Mouse (Mus musculus): Measurements from ENCODE around the gene Camk2d. TPM values are rescaled to one million over a fixed set of nuclear protein-coding genes. Genes with fewer than 3 reads are reported as not detected.

Camk2d gene
- polyA plus RNA-seq, 1 experiment from 2014 or later = 42.6 TPM

DNA sequence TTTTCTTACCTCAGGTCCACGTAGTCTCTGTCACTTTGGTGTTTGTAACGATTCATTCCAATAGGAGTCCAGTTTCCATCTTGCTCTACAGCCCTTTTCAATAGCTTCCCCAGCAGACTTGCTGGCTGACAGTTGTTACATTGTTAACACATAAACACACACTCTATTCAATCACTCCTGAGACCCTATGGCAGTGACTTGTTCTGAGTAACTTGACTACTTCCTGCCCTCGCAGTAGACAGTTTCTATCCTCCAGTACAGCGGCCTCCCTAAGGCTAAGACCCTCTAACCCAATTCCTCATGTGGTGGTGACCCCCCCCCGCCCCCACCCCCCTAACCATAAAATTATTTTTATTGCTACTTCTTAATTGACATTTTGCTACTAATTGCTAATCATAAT is 13.2 kb downstream of the Camk2d start:
- Histone ChIP-seq H3K27ac (ENCODE audit: low read depth, low read length) (no peak overlapping the region), H3K36me3 (ENCODE audit: control insufficient read depth, insufficient read depth) (0 out of 2 replicates have a peak, but pooled peaks cover 5% of the 10 kb centered on the region), H3K4me3 (ENCODE audit: low read depth, low read length) (no peak overlapping the region), H3K4me1 (replicated peaks; ENCODE audit: control insufficient read depth, insufficient read depth, low read length) (peaks cover 13% of the 10 kb centered on the region), H3K9me3 (ENCODE audit: control insufficient read depth) (no peaks in the 10 kb centered on the region), H3K9ac (ENCODE audit: low read depth, low read length) (no peak overlapping the region), H3K27me3 (replicated peaks; ENCODE audit: control insufficient read depth, insufficient read depth, low read length) (no peaks in the 10 kb centered on the region), H3K4me2 (replicated peaks; ENCODE audit: low read depth) (peak overlapping the region; percentile 21; the same call in 1 of the 2 replicates)
- 43% methylated on average over 5 of the region's 5 CpGs for WGBS
- ATAC-seq = no peak
- no peak for TF ChIP-seq CTCF (IDR thresholded peaks at IDR 0.05; ENCODE audit: low read depth)

DNA sequence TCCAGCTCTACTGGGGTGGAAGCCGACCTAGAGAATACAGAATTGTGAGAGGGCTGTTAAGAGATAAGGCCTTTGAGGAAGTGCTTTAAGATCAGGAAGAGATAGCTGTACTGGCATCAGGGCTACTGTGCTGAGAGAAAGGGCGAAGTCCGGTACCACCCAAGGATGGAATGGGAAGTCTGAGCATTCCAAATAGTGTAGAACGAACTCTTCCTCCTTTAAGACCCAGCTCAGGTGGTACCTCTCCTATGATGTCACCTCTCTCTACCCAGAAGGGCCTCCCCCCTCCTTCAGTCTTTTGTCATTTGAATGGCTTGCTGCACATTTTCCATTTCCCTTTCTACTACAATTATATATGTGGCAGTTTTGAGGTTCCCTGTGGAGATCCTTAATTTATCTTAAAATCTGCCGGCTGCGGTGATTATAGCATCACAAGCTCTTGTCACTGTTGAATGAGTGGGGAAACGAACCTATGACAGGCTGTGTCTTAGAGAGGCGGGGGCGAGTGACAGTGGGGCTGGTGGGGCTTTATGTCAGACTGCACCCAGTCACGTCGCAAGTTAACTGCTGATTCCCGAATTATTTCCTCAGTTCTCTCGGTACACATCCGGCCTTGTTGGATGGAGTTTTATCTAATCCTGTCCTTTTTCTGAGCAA is 13.8 kb downstream of the Camk2d start:
- Histone ChIP-seq H3K27me3 (replicated peaks; ENCODE audit: control insufficient read depth, insufficient read depth, low read length) (no peaks in the 10 kb centered on the region), H3K4me2 (replicated peaks; ENCODE audit: low read depth) (peak overlapping the region; percentile 21; the same call in 1 of the 2 replicates), H3K36me3 (ENCODE audit: control insufficient read depth, insufficient read depth) (0 out of 2 replicates have a peak, but pooled peaks cover 5% of the 10 kb centered on the region), H3K4me1 (replicated peaks; ENCODE audit: control insufficient read depth, insufficient read depth, low read length) (peaks cover 13% of the 10 kb centered on the region), H3K4me3 (ENCODE audit: low read depth, low read length) (no peak overlapping the region), H3K9ac (ENCODE audit: low read depth, low read length) (no peak overlapping the region), H3K27ac (ENCODE audit: low read depth, low read length) (peak overlapping the region; percentile 69; the same call in 1 of the 2 replicates), H3K9me3 (ENCODE audit: control insufficient read depth) (no peaks in the 10 kb centered on the region)
- peak; percentile 90 for ATAC-seq
- 33% methylated on average over 14 of the region's 14 CpGs for WGBS
- TF ChIP-seq CTCF (IDR thresholded peaks at IDR 0.05; ENCODE audit: low read depth) = no peak

DNA sequence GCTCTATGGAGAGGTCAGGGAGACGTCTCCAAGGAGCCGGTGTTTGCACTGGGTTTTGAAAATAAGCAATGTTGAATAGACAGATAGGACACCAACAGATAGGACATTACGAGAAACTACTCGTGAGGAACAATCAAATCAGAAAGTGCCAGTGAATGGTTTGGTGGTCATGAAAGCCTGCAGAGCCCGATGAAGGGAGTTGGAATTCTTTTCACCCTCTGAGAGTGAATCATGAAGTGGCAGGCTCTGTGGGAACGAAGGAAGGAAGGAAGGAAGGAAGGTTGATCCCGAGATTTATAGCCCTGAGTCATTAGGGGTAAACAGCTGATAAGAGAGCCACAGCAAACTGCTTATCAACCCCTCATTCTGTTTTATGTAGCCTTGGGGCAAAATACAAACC is 15.5 kb downstream of the Camk2d start:
- peak; percentile 55 for ATAC-seq
- Histone ChIP-seq H3K4me2 (replicated peaks; ENCODE audit: low read depth) (peak overlapping the region; percentile 58), H3K9ac (ENCODE audit: low read depth, low read length) (0 out of 2 replicates have a peak overlapping the region, but pooled peaks have one; percentile 42), H3K4me3 (ENCODE audit: low read depth, low read length) (peak overlapping the region; percentile 16; the same call in 1 of the 2 replicates), H3K27ac (ENCODE audit: low read depth, low read length) (peak overlapping the region; percentile 90), H3K9me3 (ENCODE audit: control insufficient read depth) (0 out of 2 replicates have a peak, but pooled peaks cover under 1% of the 10 kb centered on the region), H3K4me1 (replicated peaks; ENCODE audit: control insufficient read depth, insufficient read depth, low read length) (peaks cover 11% of the 10 kb centered on the region), H3K36me3 (ENCODE audit: control insufficient read depth, insufficient read depth) (0 out of 2 replicates have a peak, but pooled peaks cover 3% of the 10 kb centered on the region), H3K27me3 (replicated peaks; ENCODE audit: control insufficient read depth, insufficient read depth, low read length) (no peaks in the 10 kb centered on the region)
- 15% methylated on average over 7 of the region's 7 CpGs for WGBS
- TF ChIP-seq CTCF (IDR thresholded peaks at IDR 0.05; ENCODE audit: low read depth) = no peak

DNA sequence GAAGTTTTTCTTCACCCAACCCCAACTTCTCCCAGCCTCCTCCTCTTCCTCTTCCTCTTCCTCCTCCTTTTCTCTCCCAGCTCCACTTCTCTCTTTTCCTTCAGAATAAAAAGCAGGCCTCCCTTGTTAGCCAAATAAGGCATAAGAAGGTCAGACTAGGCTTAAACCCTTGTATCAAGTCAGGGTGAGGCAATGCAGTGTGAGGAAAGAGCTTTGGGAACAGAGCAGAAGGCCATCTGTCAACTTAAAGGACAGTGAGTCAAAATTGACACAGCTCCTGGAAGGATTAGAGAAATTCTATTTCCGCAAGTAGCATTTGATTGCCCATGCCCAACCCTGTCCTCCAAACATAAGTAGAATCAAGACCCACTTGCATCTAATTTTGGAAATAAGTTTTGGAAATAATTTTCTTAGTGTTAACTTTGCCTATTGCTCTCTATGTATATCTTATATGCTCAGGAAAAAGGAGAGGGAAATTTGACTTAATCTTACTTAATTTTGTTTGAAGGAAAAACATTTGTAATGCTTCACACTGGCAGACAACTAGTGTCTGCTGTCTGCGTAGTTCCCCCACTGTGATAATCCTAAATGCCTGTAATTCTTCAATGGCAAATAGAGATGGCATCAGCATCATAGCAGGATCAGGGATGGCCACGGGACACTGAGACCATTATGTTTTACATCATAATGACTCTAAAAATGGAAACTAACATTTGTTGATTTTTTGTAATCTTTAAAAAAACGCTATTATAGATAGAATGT is 16.8 kb downstream of the Camk2d start:
- peak overlapping the region; percentile 46; the same call in 1 of the 2 replicates for H3K4me2 ChIP-seq (replicated peaks; ENCODE audit: low read depth)
- H3K27me3 ChIP-seq (replicated peaks; ENCODE audit: control insufficient read depth, insufficient read depth, low read length) = no peaks in the 10 kb centered on the region
- WGBS = 49% methylated on average over 4 of the region's 4 CpGs
- H3K4me1 ChIP-seq (replicated peaks; ENCODE audit: control insufficient read depth, insufficient read depth, low read length) = 0 out of 2 replicates have a peak, but pooled peaks cover 8% of the 10 kb centered on the region
- ATAC-seq = no peak
- H3K4me3 ChIP-seq (ENCODE audit: low read depth, low read length) = no peak overlapping the region
- no peak for TF ChIP-seq CTCF (IDR thresholded peaks at IDR 0.05; ENCODE audit: low read depth)
- peaks cover 4% of the 10 kb centered on the region; the same call in 1 of the 2 replicates for H3K36me3 ChIP-seq (ENCODE audit: control insufficient read depth, insufficient read depth)
- 0 out of 2 replicates have a peak, but pooled peaks cover 2% of the 10 kb centered on the region for H3K9me3 ChIP-seq (ENCODE audit: control insufficient read depth)
- peak overlapping the region; percentile 85 for H3K27ac ChIP-seq (ENCODE audit: low read depth, low read length)
- no peak overlapping the region for H3K9ac ChIP-seq (ENCODE audit: low read depth, low read length)

DNA sequence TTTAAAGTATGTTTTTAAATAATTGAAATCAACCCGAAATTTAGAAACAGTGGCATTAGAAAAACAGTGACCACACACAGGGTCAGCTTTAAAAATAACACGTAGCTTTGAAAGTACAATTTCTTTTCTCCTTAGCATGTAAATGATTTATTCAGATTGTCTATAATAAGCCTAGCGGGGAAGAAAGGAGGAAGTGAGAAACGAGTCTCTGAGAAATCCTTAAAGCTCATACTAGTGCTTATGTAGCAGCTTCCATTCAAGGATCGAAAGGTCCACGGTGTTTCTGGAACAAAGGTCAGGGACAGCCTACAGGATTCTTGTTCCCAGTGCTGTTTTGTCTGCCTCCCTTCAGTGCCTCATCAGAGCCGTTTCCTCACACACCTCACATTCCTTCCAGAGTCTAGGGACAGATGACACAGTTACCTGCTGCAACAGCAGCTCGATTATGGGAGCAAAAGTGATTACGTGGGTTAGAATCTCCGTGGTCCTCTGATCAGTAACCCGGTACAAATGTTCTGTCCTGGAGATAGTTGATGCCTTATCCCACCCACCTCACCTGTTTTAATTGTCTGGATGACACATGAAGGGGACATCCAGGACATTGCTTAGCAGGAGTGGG is 17.5 kb downstream of the Camk2d start:
- no peak for TF ChIP-seq CTCF (IDR thresholded peaks at IDR 0.05; ENCODE audit: low read depth)
- ATAC-seq = peak; percentile 79
- no peak overlapping the region for H3K9ac ChIP-seq (ENCODE audit: low read depth, low read length)
- 0 out of 2 replicates have a peak, but pooled peaks cover 2% of the 10 kb centered on the region for H3K9me3 ChIP-seq (ENCODE audit: control insufficient read depth)
- H3K27ac ChIP-seq (ENCODE audit: low read depth, low read length) = peak overlapping the region; percentile 85
- H3K36me3 ChIP-seq (ENCODE audit: control insufficient read depth, insufficient read depth) = peaks cover 4% of the 10 kb centered on the region; the same call in 1 of the 2 replicates
- WGBS = 31% methylated on average over 11 of the region's 11 CpGs
- 0 out of 2 replicates have a peak, but pooled peaks cover 3% of the 10 kb centered on the region for H3K4me1 ChIP-seq (replicated peaks; ENCODE audit: control insufficient read depth, insufficient read depth, low read length)
- H3K27me3 ChIP-seq (replicated peaks; ENCODE audit: control insufficient read depth, insufficient read depth, low read length) = no peaks in the 10 kb centered on the region
- peak overlapping the region; percentile 46 for H3K4me2 ChIP-seq (replicated peaks; ENCODE audit: low read depth)
- H3K4me3 ChIP-seq (ENCODE audit: low read depth, low read length) = no peak overlapping the region

Measured in intestine, postnatal 0 days (tissue).